Mouse (Mus musculus): ENCODE data around the gene Rab3c.

GRCm38 (mm10) chr13:110198906-110199305 lies 81.9 kb downstream of the Rab3c start:
- TF ChIP-seq POLR2A (IDR thresholded peaks at IDR 0.05; ENCODE audit: insufficient read depth, low read depth, low read length): no peak
- no peak for TF ChIP-seq CTCF (IDR thresholded peaks at IDR 0.05)
- no peak for TF ChIP-seq EP300 (IDR thresholded peaks at IDR 0.05; ENCODE audit: insufficient read depth, low read depth, low read length)

Measured in heart, adult 2 months (tissue).